Mouse (Mus musculus): ENCODE results near the gene Orai2.

DNA sequence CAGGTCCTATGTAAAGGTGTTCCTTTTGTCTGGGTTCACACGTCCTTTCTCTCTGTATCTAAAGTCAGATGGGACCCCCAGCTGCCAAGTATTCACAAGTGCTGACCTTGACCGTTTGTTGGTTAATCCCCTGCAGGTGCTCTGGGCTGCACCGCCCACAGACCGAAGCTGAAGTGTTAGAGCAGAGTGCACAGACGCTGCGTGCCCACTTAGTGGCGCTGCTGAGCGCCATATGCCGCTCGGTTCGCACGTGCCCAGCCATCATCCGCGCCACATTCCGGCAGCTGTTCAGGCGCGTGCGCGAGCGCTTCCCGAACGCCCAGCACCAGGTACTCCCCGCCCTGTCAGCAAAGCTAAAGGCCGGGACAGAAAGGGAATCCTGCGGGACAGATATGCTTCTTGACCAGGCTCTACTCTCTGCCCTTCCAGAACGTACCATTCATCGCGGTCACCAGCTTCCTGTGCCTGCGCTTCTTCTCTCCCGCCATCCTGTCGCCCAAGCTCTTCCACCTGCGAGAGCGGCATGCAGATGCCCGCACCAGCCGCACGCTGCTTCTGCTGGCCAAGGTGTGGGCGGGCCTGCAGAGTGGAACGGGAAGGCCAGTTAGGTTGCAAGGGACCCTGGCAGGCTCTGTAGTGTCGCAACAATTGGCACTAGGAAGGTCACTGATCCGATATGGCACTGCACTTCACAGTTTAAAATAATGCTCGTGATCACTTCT, 68.3 kb downstream of the Orai2 start:
- TF ChIP-seq GATA1 (IDR thresholded peaks at IDR 0.05; ENCODE audit: low read length) (no peak), TAL1 (IDR thresholded peaks at IDR 0.05; ENCODE audit: low read length) (no peak)

Data from erythroblast, embryonic 14.5 days (primary cell).